Mouse (Mus musculus) adrenal gland, postnatal 25 days (tissue): ENCODE data around the gene Actl7b. TPM values are rescaled to one million over a fixed set of nuclear protein-coding genes. Genes with fewer than 3 reads are reported as not detected.

ENCODE experiments used
- DNase-seq: peaks from one replicate; pipeline ENCODE4 v3.0.0; 2021; ENCODE audit warnings: mixed read lengths
- total RNA-seq: library from RNA; stranded (reverse); gene quantifications from 2 replicates; pipeline ENCODE4 v1.2.3, GENCODE M21; 2021

Gene Actl7b
- total RNA-seq, 1 experiment from 2014 or later: not detected

GRCm38 (mm10) chr4:56713155-56713554, 28.1 kb downstream of the Actl7b start:
- DNase-seq: no peak

- no peak for DNase-seq
These were observed 39.0 kb downstream of the Actl7b start for GRCm38 (mm10) chr4:56702234-56702633.

- DNase-seq: no peak
These were observed 42.6 kb downstream of the Actl7b start for GRCm38 (mm10) chr4:56698671-56699070.

- no peak for DNase-seq
These were observed 44.8 kb downstream of the Actl7b start for GRCm38 (mm10) chr4:56696401-56696800.

Other genes starting within 250 kb of the Actl7b start
- not detected in 2 replicates for gene Gm26657, start 1.4 kb downstream of the Actl7b start, total RNA-seq
- not detected in 2 replicates for gene Actl7a, start 2.0 kb upstream of the Actl7b start, total RNA-seq
- 35.5 and 40.1 TPM in 2 replicates for gene Elp1, start 60.9 kb upstream of the Actl7b start, total RNA-seq
- gene Fam206a, start 60.9 kb upstream of the Actl7b start, total RNA-seq: 13.1 and 14.6 TPM in 2 replicates
- 21.9 and 26.6 TPM in 2 replicates for gene Ctnnal1, start 123.7 kb upstream of the Actl7b start, total RNA-seq
- gene Tmem245, start 206.0 kb upstream of the Actl7b start, total RNA-seq: 46.7 and 53.9 TPM in 2 replicates
- gene Frrs1l, start 248.9 kb upstream of the Actl7b start, total RNA-seq: 0.24 and 0.39 TPM in 2 replicates